Mouse (Mus musculus): ENCODE measurements around the gene Olfr370.

- TF ChIP-seq CTCF (IDR thresholded peaks at IDR 0.05; ENCODE audit: low read depth) (no peak), EP300 (IDR thresholded peaks at IDR 0.05; ENCODE audit: low read depth) (no peak)
Measured at GRCm38 (mm10) chr8:83578131-83579055, 42.8 kb downstream of the Olfr370 start.
